Mouse (Mus musculus) retina, adult 2 months (tissue): ENCODE results near the gene St3gal3.
A peak's percentile ranks its signal among the peaks of the same experiment; 100 is the strongest.

Source experiments
- DNase-seq: peaks from one replicate; pipeline ENCODE4 v3.0.0-alpha.2; 2012; ENCODE audit warnings: low read depth, low spot score

St3gal3 gene

GRCm38 (mm10) chr4:118054615-118055014 is 80.1 kb downstream of the St3gal3 start:
- DNase-seq, result no peak

GRCm38 (mm10) chr4:118053904-118054303 is 80.8 kb downstream of the St3gal3 start:
- DNase-seq, result no peak

GRCm38 (mm10) chr4:118049606-118050302 is 85.0 kb downstream of the St3gal3 start:
- DNase-seq, result no peak

GRCm38 (mm10) chr4:118044510-118044909 is 90.2 kb downstream of the St3gal3 start:
- no peak for DNase-seq

GRCm38 (mm10) chr4:118043331-118044002 is 91.2 kb downstream of the St3gal3 start:
- no peak for DNase-seq

- no peak for DNase-seq
Measured at GRCm38 (mm10) chr4:118042671-118043320, 91.9 kb downstream of the St3gal3 start.

GRCm38 (mm10) chr4:118041145-118041544 is 93.6 kb downstream of the St3gal3 start:
- no peak for DNase-seq

GRCm38 (mm10) chr4:118040650-118041049 is 94.1 kb downstream of the St3gal3 start:
- no peak for DNase-seq

- DNase-seq, result no peak
Measured at GRCm38 (mm10) chr4:118039964-118040363, 94.8 kb downstream of the St3gal3 start.

GRCm38 (mm10) chr4:118038023-118038422 is 96.7 kb downstream of the St3gal3 start:
- DNase-seq, result no peak

- DNase-seq, result no peak
Measured at GRCm38 (mm10) chr4:118037406-118037805, 97.3 kb downstream of the St3gal3 start.

- no peak for DNase-seq
Measured at GRCm38 (mm10) chr4:118036531-118036930, 98.2 kb downstream of the St3gal3 start.

- no peak for DNase-seq
Measured at GRCm38 (mm10) chr4:118035090-118035489, 99.6 kb downstream of the St3gal3 start.

GRCm38 (mm10) chr4:118033026-118033425 is 101.7 kb downstream of the St3gal3 start:
- DNase-seq, result no peak

GRCm38 (mm10) chr4:118031776-118032170 is 102.9 kb downstream of the St3gal3 start:
- no peak for DNase-seq

GRCm38 (mm10) chr4:118031132-118031775 is 103.5 kb downstream of the St3gal3 start:
- no peak for DNase-seq

- no peak for DNase-seq
Measured at GRCm38 (mm10) chr4:118030330-118030729, 104.4 kb downstream of the St3gal3 start.

GRCm38 (mm10) chr4:118029892-118030291 is 104.8 kb downstream of the St3gal3 start:
- DNase-seq, result no peak

GRCm38 (mm10) chr4:118028994-118029393 is 105.7 kb downstream of the St3gal3 start:
- DNase-seq, result peak; percentile 25

- no peak for DNase-seq
Measured at GRCm38 (mm10) chr4:118025931-118026330, 108.8 kb downstream of the St3gal3 start.

- DNase-seq, result no peak
Measured at GRCm38 (mm10) chr4:118025381-118025780, 109.3 kb downstream of the St3gal3 start.

GRCm38 (mm10) chr4:118022811-118023210 is 111.9 kb downstream of the St3gal3 start:
- no peak for DNase-seq
